Mouse (Mus musculus) cortical plate, adult 2 months (tissue): ENCODE measurements around the gene Sdk1.

Experiments used
- CTCF ChIP-seq: fragments of 200-500 bp; IDR thresholded peaks from 2 replicates; pipeline ENCODE4 v1.5.1; 2011; ENCODE audit warnings: mild to moderate bottlenecking, control low read depth, low read length; ENCODE audit not compliant: insufficient read depth; ENCODE audit errors: extremely low read depth
- POLR2A ChIP-seq: fragments of 200-500 bp; IDR thresholded peaks from 2 replicates; pipeline ENCODE4 v1.6.1; 2011; ENCODE audit warnings: mild to moderate bottlenecking, low read length, control low read depth; ENCODE audit not compliant: insufficient read depth; ENCODE audit errors: extremely low read depth

GRCm38 (mm10) chr5:141856447-141856846, 615.2 kb downstream of the Sdk1 start:
- no peak for TF ChIP-seq CTCF
- no peak for TF ChIP-seq POLR2A
